Mouse (Mus musculus) testis, adult 2 months (tissue): ENCODE results near the gene Tle6.

Experiments
- CTCF ChIP-seq: fragments of 200-500 bp; IDR thresholded peaks from 2 replicates; pipeline ENCODE4 v1.5.1; 2012; ENCODE audit warnings: low read depth, mild to moderate bottlenecking, inconsistent platforms, low read length, moderate library complexity; ENCODE audit not compliant: control insufficient read depth, insufficient read depth, insufficient replicate concordance
- POLR2A ChIP-seq: fragments of 200-500 bp; IDR thresholded peaks from 2 replicates; pipeline ENCODE4 v1.6.1; 2012; ENCODE audit warnings: low read depth, mild to moderate bottlenecking, inconsistent platforms, low read length, moderate library complexity; ENCODE audit not compliant: control insufficient read depth

DNA sequence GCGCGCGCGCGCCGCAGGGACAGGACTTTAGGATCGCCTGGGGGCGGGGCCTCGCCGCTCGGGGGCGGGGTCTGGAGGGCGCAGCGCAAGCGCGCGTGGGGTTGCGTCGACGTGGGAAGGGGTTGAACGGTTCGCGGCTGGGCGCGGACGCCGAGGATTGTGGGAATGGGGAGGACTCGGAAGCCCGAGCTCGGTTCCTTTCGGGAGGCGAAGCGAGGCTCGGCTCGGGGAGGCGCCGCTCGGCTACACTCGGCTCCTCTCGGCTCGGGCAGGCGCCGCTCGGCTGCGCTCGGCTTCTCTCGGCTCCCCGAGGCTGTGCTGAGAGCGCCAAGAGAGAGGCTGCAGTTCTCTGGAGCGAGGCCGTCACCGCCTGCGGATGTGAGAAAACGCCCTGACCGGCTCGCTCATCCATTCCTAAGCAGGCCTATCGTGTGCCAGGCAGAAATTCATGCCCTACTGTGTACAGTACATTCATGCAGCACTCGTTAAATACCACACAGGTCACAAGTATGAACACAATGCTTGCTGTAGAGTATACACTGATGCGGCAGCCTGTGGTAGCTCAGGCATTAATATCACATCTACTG, 55.6 kb downstream of the Tle6 start, which contains the start of gene Gna11:
- TF ChIP-seq CTCF = no peak
- TF ChIP-seq POLR2A = peak; percentile 44; the same call in 1 of the 2 replicates
